Mouse (Mus musculus): Measurements from ENCODE around the gene Kbtbd7. TPM values are rescaled to one million over a fixed set of nuclear protein-coding genes. Genes with fewer than 3 reads are reported as not detected.
A peak's percentile ranks its signal among the peaks of the same experiment; 100 is the strongest.
"Not testable (repeated sequence)": the region's sequence is repeated elsewhere in the genome, so short reads cannot be mapped to it uniquely, and the experiment has no call there.

Gene Kbtbd7
- polyA plus RNA-seq, 1 experiment, result 6.4 TPM

GRCm38 (mm10) chr14:79441441-79441840 is 15.1 kb downstream of the Kbtbd7 start:
- no peaks in the 10 kb centered on the region for H3K4me1 ChIP-seq (ENCODE audit: control insufficient read depth, insufficient read depth, low read length)
- H3K27ac ChIP-seq (ENCODE audit: insufficient read depth, low read length), result no peak overlapping the region
- H3K4me3 ChIP-seq (ENCODE audit: insufficient read depth, low read length), result no peak overlapping the region
- TF ChIP-seq CTCF (IDR thresholded peaks at IDR 0.05; ENCODE audit: borderline replicate concordance, insufficient read depth, low read length), result no peak
- TF ChIP-seq POLR2A (IDR thresholded peaks at IDR 0.05; ENCODE audit: low read depth, low read length), result no peak

- no peak for TF ChIP-seq CTCF (IDR thresholded peaks at IDR 0.05; ENCODE audit: borderline replicate concordance, insufficient read depth, low read length)
- no peak for TF ChIP-seq POLR2A (IDR thresholded peaks at IDR 0.05; ENCODE audit: low read depth, low read length)
- Histone ChIP-seq H3K4me1 (ENCODE audit: control insufficient read depth, insufficient read depth, low read length) (no peaks in the 10 kb centered on the region), H3K27ac (ENCODE audit: insufficient read depth, low read length) (no peak overlapping the region), H3K4me3 (ENCODE audit: insufficient read depth, low read length) (no peak overlapping the region)
These were observed 18.3 kb downstream of the Kbtbd7 start for GRCm38 (mm10) chr14:79444601-79445000.

- Histone ChIP-seq H3K4me1 (ENCODE audit: control insufficient read depth, insufficient read depth, low read length) (no peaks in the 10 kb centered on the region), H3K27ac (ENCODE audit: insufficient read depth, low read length) (no peak overlapping the region), H3K4me3 (ENCODE audit: insufficient read depth, low read length) (no peak overlapping the region)
- TF ChIP-seq CTCF (IDR thresholded peaks at IDR 0.05; ENCODE audit: borderline replicate concordance, insufficient read depth, low read length), result no peak
- no peak for TF ChIP-seq POLR2A (IDR thresholded peaks at IDR 0.05; ENCODE audit: low read depth, low read length)
These were observed 18.8 kb downstream of the Kbtbd7 start for GRCm38 (mm10) chr14:79445055-79445620.

GRCm38 (mm10) chr14:79451681-79452590 is 25.6 kb downstream of the Kbtbd7 start, which contains the start of gene Kbtbd6:
Gene Kbtbd6, plus strand, starts transcription at chr14:79451835.
- not testable (repeated sequence) for H3K27ac ChIP-seq (ENCODE audit: insufficient read depth, low read length); H3K4me1 ChIP-seq (ENCODE audit: control insufficient read depth, insufficient read depth, low read length)
- TF ChIP-seq POLR2A (IDR thresholded peaks at IDR 0.05; ENCODE audit: low read depth, low read length), result peak; percentile 67
- peak within 1 kb of the TSS; percentile 46 for H3K4me3 ChIP-seq (ENCODE audit: insufficient read depth, low read length)

GRCm38 (mm10) chr14:79452591-79452934 is 26.3 kb downstream of the Kbtbd7 start:
- not testable (repeated sequence) for H3K4me3 ChIP-seq (ENCODE audit: insufficient read depth, low read length); H3K4me1 ChIP-seq (ENCODE audit: control insufficient read depth, insufficient read depth, low read length); H3K27ac ChIP-seq (ENCODE audit: insufficient read depth, low read length)

- Histone ChIP-seq H3K4me3 (ENCODE audit: insufficient read depth, low read length) (no peak overlapping the region), H3K27ac (ENCODE audit: insufficient read depth, low read length) (no peak overlapping the region), H3K4me1 (ENCODE audit: control insufficient read depth, insufficient read depth, low read length) (no peaks in the 10 kb centered on the region)
- TF ChIP-seq CTCF (IDR thresholded peaks at IDR 0.05; ENCODE audit: borderline replicate concordance, insufficient read depth, low read length), result no peak
- TF ChIP-seq POLR2A (IDR thresholded peaks at IDR 0.05; ENCODE audit: low read depth, low read length), result no peak
These were observed 34.1 kb downstream of the Kbtbd7 start for GRCm38 (mm10) chr14:79460401-79460800.

GRCm38 (mm10) chr14:79460988-79461387 is 34.7 kb downstream of the Kbtbd7 start:
- H3K4me1 ChIP-seq (ENCODE audit: control insufficient read depth, insufficient read depth, low read length), result no peaks in the 10 kb centered on the region
- no peak overlapping the region for H3K4me3 ChIP-seq (ENCODE audit: insufficient read depth, low read length)
- TF ChIP-seq CTCF (IDR thresholded peaks at IDR 0.05; ENCODE audit: borderline replicate concordance, insufficient read depth, low read length) (no peak), POLR2A (IDR thresholded peaks at IDR 0.05; ENCODE audit: low read depth, low read length) (no peak)
- H3K27ac ChIP-seq (ENCODE audit: insufficient read depth, low read length), result no peak overlapping the region

GRCm38 (mm10) chr14:79465623-79466022 is 39.3 kb downstream of the Kbtbd7 start:
- no peak overlapping the region for H3K27ac ChIP-seq (ENCODE audit: insufficient read depth, low read length)
- TF ChIP-seq CTCF (IDR thresholded peaks at IDR 0.05; ENCODE audit: borderline replicate concordance, insufficient read depth, low read length), result no peak
- TF ChIP-seq POLR2A (IDR thresholded peaks at IDR 0.05; ENCODE audit: low read depth, low read length), result no peak
- H3K4me3 ChIP-seq (ENCODE audit: insufficient read depth, low read length), result no peak overlapping the region
- no peaks in the 10 kb centered on the region for H3K4me1 ChIP-seq (ENCODE audit: control insufficient read depth, insufficient read depth, low read length)

GRCm38 (mm10) chr14:79467621-79468020 is 41.3 kb downstream of the Kbtbd7 start:
- no peak overlapping the region for H3K4me3 ChIP-seq (ENCODE audit: insufficient read depth, low read length)
- TF ChIP-seq CTCF (IDR thresholded peaks at IDR 0.05; ENCODE audit: borderline replicate concordance, insufficient read depth, low read length) (peak; percentile 72; the same call in 1 of the 2 replicates), POLR2A (IDR thresholded peaks at IDR 0.05; ENCODE audit: low read depth, low read length) (no peak)
- H3K4me1 ChIP-seq (ENCODE audit: control insufficient read depth, insufficient read depth, low read length), result no peaks in the 10 kb centered on the region
- no peak overlapping the region for H3K27ac ChIP-seq (ENCODE audit: insufficient read depth, low read length)

GRCm38 (mm10) chr14:79473384-79473783 is 47.1 kb downstream of the Kbtbd7 start:
- H3K27ac ChIP-seq (ENCODE audit: insufficient read depth, low read length), result no peak overlapping the region
- no peak overlapping the region for H3K4me3 ChIP-seq (ENCODE audit: insufficient read depth, low read length)
- H3K4me1 ChIP-seq (ENCODE audit: control insufficient read depth, insufficient read depth, low read length), result no peaks in the 10 kb centered on the region
- TF ChIP-seq CTCF (IDR thresholded peaks at IDR 0.05; ENCODE audit: borderline replicate concordance, insufficient read depth, low read length), result no peak
- TF ChIP-seq POLR2A (IDR thresholded peaks at IDR 0.05; ENCODE audit: low read depth, low read length), result no peak

Other genes with a start within 250 kb of the Kbtbd7 start
- not detected in 2 replicates for gene Zfp957, start 179.1 kb upstream of the Kbtbd7 start, polyA plus RNA-seq (2011; ENCODE audit: insufficient read length, low read depth, missing spikeins)
- 3.1 and 7.1 TPM in 2 replicates for gene Rgcc, start 124.9 kb upstream of the Kbtbd7 start, polyA plus RNA-seq (2011; ENCODE audit: insufficient read length, low read depth, missing spikeins)
- gene Naa16, start 35.7 kb upstream of the Kbtbd7 start, polyA plus RNA-seq (2011; ENCODE audit: insufficient read length, low read depth, missing spikeins), result 19.8 and 20.5 TPM in 2 replicates
- 4.5 and 7.9 TPM in 2 replicates for gene Mtrf1, start 28.7 kb upstream of the Kbtbd7 start, polyA plus RNA-seq (2011; ENCODE audit: insufficient read length, low read depth, missing spikeins)
- 0.62 and 1.7 TPM in 2 replicates for gene Kbtbd6, start 25.3 kb downstream of the Kbtbd7 start, polyA plus RNA-seq (2011; ENCODE audit: insufficient read length, low read depth, missing spikeins)
- 27.8 and 31.1 TPM in 2 replicates for gene Elf1, start 54.7 kb downstream of the Kbtbd7 start, polyA plus RNA-seq (2011; ENCODE audit: insufficient read length, low read depth, missing spikeins)
- 43.9 and 54.1 TPM in 2 replicates for gene Wbp4, start 55.0 kb downstream of the Kbtbd7 start, polyA plus RNA-seq (2011; ENCODE audit: insufficient read length, low read depth, missing spikeins)
- gene Sugt1, start 161.2 kb downstream of the Kbtbd7 start, polyA plus RNA-seq (2011; ENCODE audit: insufficient read length, low read depth, missing spikeins), result 186 and 200 TPM in 2 replicates
- not detected in 2 replicates for gene Cnmd, start 235.7 kb downstream of the Kbtbd7 start, polyA plus RNA-seq (2011; ENCODE audit: insufficient read length, low read depth, missing spikeins)

Data from embryonic fibroblast, embryonic 13.5 days (primary cell).